Mouse (Mus musculus) lung, postnatal 0 days (tissue): Measurements from ENCODE around the gene Cyth3.

Experiments used
- CTCF ChIP-seq: IDR thresholded peaks from 2 replicates; pipeline ENCODE4 v1.5.1; 2016; ENCODE audit warnings: antibody characterized with exemption, mild to moderate bottlenecking
- EP300 ChIP-seq: IDR thresholded peaks from 2 replicates; pipeline ENCODE4 v1.6.1; 2016; ENCODE audit warnings: antibody characterized with exemption, mild to moderate bottlenecking, control low read depth

DNA sequence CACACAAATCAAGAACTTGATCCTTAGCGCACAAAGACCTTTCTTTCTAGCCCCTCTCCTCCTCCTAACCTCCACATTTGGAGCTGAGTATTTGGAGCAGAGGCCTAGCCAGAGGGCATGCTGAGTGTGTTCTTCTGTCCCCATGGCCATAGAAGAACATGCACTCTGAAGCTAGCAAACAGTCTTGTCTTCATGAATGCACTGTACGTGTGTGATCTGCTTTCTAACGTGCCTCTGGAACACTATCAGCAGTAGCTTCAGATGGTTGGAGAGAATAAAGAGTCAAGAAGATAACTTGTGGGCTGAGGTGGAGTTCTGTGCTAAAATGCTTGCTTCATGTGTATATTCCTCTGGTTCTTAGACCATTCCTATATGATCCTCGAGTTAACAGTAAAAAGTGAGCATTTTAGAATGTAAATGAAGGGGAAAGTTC, 33.3 kb downstream of the Cyth3 start:
- no peak for TF ChIP-seq EP300
- no peak for TF ChIP-seq CTCF
